Mouse (Mus musculus) lung, postnatal 0 days (tissue): ENCODE data around the gene Slc7a3. TPM values are rescaled to one million over a fixed set of nuclear protein-coding genes. Genes with fewer than 3 reads are reported as not detected.
A peak's percentile ranks its signal among the peaks of the same experiment; 100 is the strongest.
"Not testable (repeated sequence)": the region's sequence is repeated elsewhere in the genome, so short reads cannot be mapped to it uniquely, and the experiment has no call there.

Experiments
- ATAC-seq: fragments of 200-750 bp; cut with Nextera tagmentation; 2 replicates; pipeline ENCODE4 v1.8.0; 2017; ENCODE audit warnings: moderate library complexity
- DNase-seq: peaks from one replicate; pipeline ENCODE4 v3.0.0-alpha.2; 2016; ENCODE audit warnings: low spot score
- H3K27ac ChIP-seq: fragments of 300-500 bp; sonication (generic); 2 replicates; pipeline ENCODE4 v1.5.1; 2014; ENCODE audit warnings: antibody characterized with exemption, mild to moderate bottlenecking, low read length, mixed read lengths
- H3K27me3 ChIP-seq: fragments of 300-500 bp; sonication (generic); replicated peaks from 2 replicates; pipeline ENCODE4 v1.6.1; 2014; ENCODE audit warnings: low read length, mixed read lengths; ENCODE audit not compliant: insufficient read depth
- H3K36me3 ChIP-seq: fragments of 300-500 bp; sonication (generic); 2 replicates; pipeline ENCODE4 v1.6.1; 2014; ENCODE audit warnings: low read length, mixed read lengths; ENCODE audit not compliant: insufficient read depth
- H3K4me1 ChIP-seq: fragments of 300-500 bp; sonication (generic); 2 replicates; pipeline ENCODE4 v1.6.1; 2014; ENCODE audit warnings: antibody characterized with exemption, low read depth, low read length, mixed read lengths; ENCODE audit not compliant: insufficient read depth
- H3K4me2 ChIP-seq: fragments of 300-500 bp; sonication (generic); replicated peaks from 2 replicates; pipeline ENCODE4 v1.6.1; 2014; ENCODE audit warnings: low read depth, mild to moderate bottlenecking, low read length, moderate library complexity, mixed read lengths
- H3K4me3 ChIP-seq: fragments of 300-500 bp; sonication (generic); 2 replicates; pipeline ENCODE4 v1.5.1; 2014; ENCODE audit warnings: low read depth, low read length
- H3K9ac ChIP-seq: fragments of 300-500 bp; sonication (generic); replicated peaks from 2 replicates; pipeline ENCODE4 v1.6.1; 2014; ENCODE audit warnings: low read depth, mild to moderate bottlenecking
- H3K9me3 ChIP-seq: fragments of 300-500 bp; sonication (generic); 2 replicates; pipeline ENCODE4 v1.6.1; 2016; ENCODE audit warnings: low read length, mixed read lengths
- CTCF ChIP-seq: IDR thresholded peaks from 2 replicates; pipeline ENCODE4 v1.5.1; 2016; ENCODE audit warnings: antibody characterized with exemption, mild to moderate bottlenecking
- EP300 ChIP-seq: IDR thresholded peaks from 2 replicates; pipeline ENCODE4 v1.6.1; 2016; ENCODE audit warnings: antibody characterized with exemption, mild to moderate bottlenecking, control low read depth
- WGBS: fragments of 180-500 bp; shearing (Covaris S2); extraction: QIAGEN DNeasy Blood & Tissue Kit; methylation state at CpG from one replicate; pipeline ENCODE4 v1.1.7; 2014; 5-methylcytosine and 5-hydroxymethylcytosine counted together
- polyA plus RNA-seq: library from polyadenylated mRNA; unstranded; fragments of >200 nt; fragmentation: Nextera tagmentation; extraction: Ambion mirVana; gene quantifications from 2 replicates; pipeline ENCODE4 v1.2.1, GENCODE M21; 2015

Gene Slc7a3
- polyA plus RNA-seq, 1 experiment from 2014 or later, result 0.19 TPM

DNA sequence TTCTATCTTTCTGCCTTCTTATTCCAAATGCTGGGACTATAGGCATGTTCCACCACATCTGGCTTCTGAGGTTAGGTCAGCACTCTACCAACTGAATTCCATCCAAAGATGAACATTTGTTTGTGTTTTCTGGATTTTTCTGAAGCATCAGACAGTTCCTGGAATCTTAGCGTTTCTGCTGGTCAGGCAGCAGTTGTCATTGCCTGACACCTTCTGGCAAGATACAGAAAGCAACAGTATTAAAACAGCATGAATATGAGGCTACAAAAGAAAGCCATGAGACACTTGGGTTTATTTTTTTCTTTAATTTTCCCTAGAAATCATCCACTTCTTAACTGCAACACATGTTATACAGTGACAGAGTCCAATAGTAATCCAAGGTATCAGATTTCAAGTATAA lies 34.7 kb upstream of the Slc7a3 start:
- no peak for DNase-seq
- TF ChIP-seq EP300 (no peak), CTCF (peak; percentile 37)
- no peak overlapping the region for H3K27ac ChIP-seq
- no peak overlapping the region for H3K4me3 ChIP-seq
- ATAC-seq, result no peak
- no peaks in the 10 kb centered on the region for H3K9me3 ChIP-seq
- no peak overlapping the region for H3K4me2 ChIP-seq
- H3K4me1 ChIP-seq, result no peaks in the 10 kb centered on the region
- H3K27me3 ChIP-seq, result no peaks in the 10 kb centered on the region
- no peak overlapping the region for H3K9ac ChIP-seq
- H3K36me3 ChIP-seq, result no peaks in the 10 kb centered on the region
- 43% methylated on average over 1 of the region's 1 CpGs for WGBS

DNA sequence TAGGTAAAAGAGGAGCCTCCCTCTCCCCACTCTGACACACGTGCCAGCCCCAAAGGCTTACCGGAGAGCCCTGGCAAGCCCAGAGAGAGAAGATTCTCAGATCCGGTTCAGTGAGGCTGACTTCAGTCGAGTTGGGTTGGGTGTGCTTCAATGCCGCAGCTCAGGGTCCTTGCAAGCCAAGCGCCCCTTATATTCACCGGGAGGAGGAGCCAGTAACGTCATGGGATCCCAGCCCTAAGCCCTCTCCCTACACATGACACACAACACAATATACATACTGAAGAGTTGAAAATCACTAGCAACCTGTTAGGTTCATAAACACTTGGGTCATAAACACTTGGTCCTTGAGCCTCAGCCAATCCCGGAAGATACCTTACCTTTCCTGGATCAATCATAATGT lies 609 bp downstream of the Slc7a3 start:
- WGBS, result 13% methylated on average over 4 of the region's 9 CpGs
- not testable (repeated sequence) for H3K9me3 ChIP-seq, H3K27ac ChIP-seq, H3K4me1 ChIP-seq, H3K9ac ChIP-seq, DNase-seq, H3K27me3 ChIP-seq, ATAC-seq, H3K36me3 ChIP-seq
- Histone ChIP-seq H3K4me3 (0 out of 2 replicates have a peak overlapping the region, but pooled peaks have one; percentile 10), H3K4me2 (0 out of 2 replicates have a peak overlapping the region, but pooled peaks have one; percentile 30)

DNA sequence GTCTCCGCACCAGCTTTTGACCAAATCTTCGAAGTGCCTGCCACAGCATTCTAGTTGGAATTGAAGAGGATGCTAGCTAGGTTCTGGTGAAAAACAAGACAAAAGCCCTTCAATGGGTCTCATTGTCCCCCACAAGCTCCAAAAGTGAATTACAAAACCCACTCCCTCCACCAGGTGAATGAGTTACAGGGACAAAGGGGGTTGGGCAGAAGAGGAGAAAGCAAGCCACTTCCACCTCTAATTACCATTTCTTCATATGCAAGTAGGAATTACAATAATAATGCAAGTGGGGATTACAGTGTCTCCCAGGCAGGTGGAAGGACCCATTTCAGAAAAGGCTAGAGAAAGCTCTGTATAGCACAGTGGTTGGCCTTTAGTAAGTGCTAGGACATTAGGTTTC lies 1.6 kb downstream of the Slc7a3 start:
- Histone ChIP-seq H3K27me3 (no peaks in the 10 kb centered on the region), H3K27ac (no peak overlapping the region), H3K4me2 (no peak overlapping the region), H3K4me3 (no peak overlapping the region), H3K9ac (no peak overlapping the region), H3K36me3 (no peaks in the 10 kb centered on the region), H3K4me1 (no peaks in the 10 kb centered on the region), H3K9me3 (no peaks in the 10 kb centered on the region)
- WGBS, result 69% methylated on average over 2 of the region's 2 CpGs
- ATAC-seq, result no peak
- TF ChIP-seq EP300 (no peak), CTCF (no peak)
- no peak for DNase-seq

DNA sequence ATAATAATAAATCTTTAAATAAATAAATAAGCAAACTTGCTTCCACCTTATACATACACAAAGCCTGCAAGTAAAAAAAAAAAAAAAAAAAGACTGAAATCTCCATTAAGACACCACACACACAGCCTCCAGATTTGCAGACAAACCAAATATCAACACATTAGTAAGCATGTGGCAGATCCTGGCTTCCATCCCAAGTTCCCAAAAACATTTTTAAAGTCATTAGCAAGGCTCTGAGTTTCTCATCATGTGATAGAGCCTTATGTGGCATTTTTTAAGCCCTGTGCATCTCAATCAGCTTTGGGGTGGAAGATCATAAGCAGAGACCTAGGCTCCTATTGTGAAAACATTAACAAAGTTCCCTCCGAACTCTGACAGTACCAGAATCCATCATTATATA lies 20.6 kb downstream of the Slc7a3 start:
- Histone ChIP-seq H3K4me1 (no peaks in the 10 kb centered on the region), H3K9ac (no peak overlapping the region), H3K36me3 (no peaks in the 10 kb centered on the region), H3K27ac (no peak overlapping the region), H3K27me3 (no peaks in the 10 kb centered on the region), H3K4me2 (no peak overlapping the region), H3K9me3 (no peaks in the 10 kb centered on the region), H3K4me3 (no peak overlapping the region)
- TF ChIP-seq EP300, result no peak
- TF ChIP-seq CTCF, result no peak
- 53% methylated on average over 1 of the region's 1 CpGs for WGBS
- no peak for DNase-seq
- no peak for ATAC-seq

DNA sequence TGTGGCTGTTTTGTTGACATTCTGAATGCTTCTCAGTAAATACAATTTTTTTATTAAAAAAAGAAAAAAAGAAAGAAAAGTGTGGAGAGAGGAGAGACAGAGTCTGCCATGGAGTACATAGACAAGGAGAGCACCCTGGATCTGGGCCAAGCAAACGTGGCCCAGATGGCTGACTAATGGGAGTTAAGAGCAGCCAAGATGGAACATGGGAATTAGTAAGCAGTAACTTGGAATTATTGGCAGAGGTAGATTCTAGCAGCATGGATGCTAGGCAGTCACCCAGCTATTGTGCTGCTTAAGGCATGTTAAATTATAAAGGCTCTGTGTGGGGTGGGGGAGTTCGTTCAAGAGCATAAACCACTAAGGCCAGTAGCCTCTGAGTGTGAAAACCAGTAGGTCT lies 22.3 kb downstream of the Slc7a3 start:
- no peak overlapping the region for H3K9ac ChIP-seq
- no peaks in the 10 kb centered on the region for H3K4me1 ChIP-seq
- H3K36me3 ChIP-seq, result no peaks in the 10 kb centered on the region
- TF ChIP-seq CTCF (no peak), EP300 (no peak)
- ATAC-seq (no peak), DNase-seq (no peak)
- no peak overlapping the region for H3K4me3 ChIP-seq
- WGBS, result 57% methylated on average over 2 of the region's 2 CpGs
- H3K27me3 ChIP-seq, result no peaks in the 10 kb centered on the region
- no peaks in the 10 kb centered on the region for H3K9me3 ChIP-seq
- H3K27ac ChIP-seq, result no peak overlapping the region
- no peak overlapping the region for H3K4me2 ChIP-seq

DNA sequence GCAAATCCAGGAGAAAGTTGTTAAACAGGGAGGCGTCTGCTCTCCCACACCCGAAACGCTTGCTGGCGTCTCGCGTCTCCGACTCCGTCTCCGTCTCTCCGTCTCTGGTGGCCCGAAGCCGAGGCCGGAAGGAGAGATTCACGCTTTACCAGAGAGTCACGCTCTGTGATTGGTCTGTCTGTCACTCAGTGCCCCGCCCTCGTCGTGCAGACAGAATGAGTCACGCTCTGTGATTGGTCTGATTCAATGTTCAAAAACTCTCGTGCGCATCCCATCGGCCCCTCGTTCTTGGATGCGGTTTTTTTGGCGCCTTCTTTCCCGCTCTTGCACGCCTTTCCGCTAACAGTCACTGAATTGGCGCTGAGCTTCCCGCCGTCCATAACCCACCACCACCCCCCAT lies 26.3 kb downstream of the Slc7a3 start, which contains the start of gene Tex11:
TSS of gene Tex11 (minus strand) at position 127 of the 400 bp plus-strand sequence.
- H3K4me3 ChIP-seq, result no peak within 1 kb of the TSS
- no peak within 1 kb of the TSS for H3K27ac ChIP-seq
- no peak for ATAC-seq
- H3K4me2 ChIP-seq, result no peak within 1 kb of the TSS
- H3K4me1 ChIP-seq, result no peaks in the 10 kb centered on the region
- 90% methylated on average over 31 of the region's 31 CpGs for WGBS
- no peak for DNase-seq
- H3K9ac ChIP-seq, result no peak within 1 kb of the TSS
- H3K36me3 ChIP-seq, result no peaks in the 10 kb centered on the region
- H3K9me3 ChIP-seq, result no peaks in the 10 kb centered on the region
- TF ChIP-seq EP300 (no peak), CTCF (no peak)
- H3K27me3 ChIP-seq, result no peaks in the 10 kb centered on the region

Other genes starting within 250 kb of the Slc7a3 start
- 0.14 TPM in 1 of 2 replicates, not detected in the other for gene Tex11, start 26.4 kb downstream of the Slc7a3 start, polyA plus RNA-seq
- 30.7 and 35.4 TPM in 2 replicates for gene Snx12, start 136.5 kb upstream of the Slc7a3 start, polyA plus RNA-seq
- gene Foxo4, start 168.5 kb upstream of the Slc7a3 start, polyA plus RNA-seq, result 2.9 and 3.1 TPM in 2 replicates
- gene Gm614, start 178.0 kb upstream of the Slc7a3 start, polyA plus RNA-seq, result 0.25 and 0.27 TPM in 2 replicates
- gene Il2rg, start 182.2 kb upstream of the Slc7a3 start, polyA plus RNA-seq, result 58.3 and 59.1 TPM in 2 replicates
- gene Gm20489, start 183.0 kb upstream of the Slc7a3 start, polyA plus RNA-seq, result not detected in 2 replicates
- gene Med12, start 188.0 kb upstream of the Slc7a3 start, polyA plus RNA-seq, result 19.8 and 20.6 TPM in 2 replicates
- gene Nlgn3, start 213.1 kb upstream of the Slc7a3 start, polyA plus RNA-seq, result 0.25 and 0.29 TPM in 2 replicates